ENCODE assay signal across 14 mouse cellular contexts in the genomic region with DNA sequence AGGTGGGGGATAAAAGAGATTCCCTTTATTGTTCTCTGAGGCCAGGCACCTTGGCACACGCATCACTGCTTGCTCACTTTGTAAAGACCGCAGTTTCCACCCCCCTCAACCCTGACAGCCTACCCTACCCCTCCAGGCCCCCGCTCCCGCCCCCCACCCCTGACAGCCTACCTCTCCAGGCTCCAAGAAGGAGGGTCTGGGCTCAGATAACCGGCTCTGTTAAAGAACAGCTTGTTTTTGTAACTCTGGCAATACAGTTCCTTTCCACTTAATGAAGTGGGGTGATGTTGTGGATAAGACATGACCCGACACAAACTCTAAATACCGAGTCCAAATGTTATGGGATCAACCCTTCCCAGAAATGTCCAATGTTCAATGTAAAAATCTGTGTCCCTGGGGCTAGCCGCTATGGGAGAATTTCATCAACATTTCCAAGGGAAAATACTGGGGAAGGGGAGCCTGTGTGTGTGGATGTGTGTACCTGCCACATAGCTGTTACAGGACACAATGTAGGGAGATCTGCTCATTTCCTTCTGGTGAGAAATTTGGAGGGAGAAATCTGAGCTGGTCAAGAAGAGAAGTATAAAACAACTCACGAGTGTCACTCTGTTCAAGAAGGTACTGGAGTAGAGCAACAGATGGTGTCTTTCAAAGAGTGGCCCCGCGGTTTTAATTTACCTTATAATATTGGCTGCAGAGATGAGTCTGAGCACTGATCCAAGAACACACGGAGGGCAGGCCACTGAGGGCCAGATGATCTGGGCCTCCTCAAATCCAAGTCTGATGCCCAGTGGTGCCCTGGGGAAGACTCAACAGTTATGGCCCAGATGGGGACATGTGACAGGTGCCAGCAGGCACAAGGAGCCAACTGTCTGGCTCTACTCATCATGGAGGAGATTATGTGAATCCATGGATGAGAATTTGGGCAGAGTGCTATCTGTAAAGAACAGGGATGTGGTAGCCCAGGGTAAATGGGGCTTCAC.
DNase-seq lines count a peak whose midpoint lies in the region; ATAC-seq and TF ChIP-seq lines count a peak whose summit lies in the region.
"Had no signal": no experiment of that assay in that cellular context is flagged by ENCODE, and none has a peak within 500 bp of the region (broad histone marks: within the 10 kb centered on the region; RNA-seq: fewer than 3 reads in every experiment).

No protein-coding gene starts in this region.

- TF ChIP-seq EP300 in lung, postnatal 0 days (IDR thresholded peaks at IDR 0.05), result peak; percentile 54

- H3K9me3 ChIP-seq in hindbrain, postnatal 0 days (ENCODE audit: low read length), result no peaks in the 10 kb centered on the region
- no peaks in the 10 kb centered on the region for H3K9me3 ChIP-seq in hindbrain, embryonic 11.5 days (ENCODE audit: control insufficient read depth, low read length)
- H3K9me3 ChIP-seq in lung, postnatal 0 days (ENCODE audit: low read length), result no peaks in the 10 kb centered on the region

- peak; percentile 73 for ATAC-seq in hindbrain, postnatal 0 days
- ATAC-seq in hindbrain, embryonic 11.5 days (ENCODE audit: low FRiP score), result no peak
- peak; percentile 83 for ATAC-seq in lung, postnatal 0 days
- ATAC-seq: forebrain, embryonic 16.5 days; Patski had no signal

- no peak overlapping the region for H3K4me3 ChIP-seq in hindbrain, postnatal 0 days (ENCODE audit: low read length)
- no peak overlapping the region for H3K4me3 ChIP-seq in hindbrain, embryonic 11.5 days (ENCODE audit: low read depth, low read length)
- no peak overlapping the region for H3K4me3 ChIP-seq in lung, postnatal 0 days (ENCODE audit: low read depth, low read length)
- H3K4me3 ChIP-seq: heart, embryonic 13.5 days had no signal

- H3K4me2 ChIP-seq in hindbrain, postnatal 0 days (ENCODE audit: low read depth, low read length), result no peak overlapping the region
- H3K4me2 ChIP-seq in hindbrain, embryonic 11.5 days (replicated peaks; ENCODE audit: low read depth, low read length), result no peak overlapping the region
- H3K4me2 ChIP-seq in lung, postnatal 0 days (replicated peaks; ENCODE audit: low read depth, low read length), result no peak overlapping the region
- H3K4me2 ChIP-seq: heart, embryonic 13.5 days had no signal

- DNase-seq in cerebellum, postnatal 10 days, result peak; percentile 80 to 90
- DNase-seq in cerebellum, adult 11-12 months, result no peak
- peak; percentile 74 for DNase-seq in hindbrain, postnatal 0 days (ENCODE audit: low spot score)
- DNase-seq in hindbrain, embryonic 11.5 days (ENCODE audit: low spot score), result no peak
- peak; percentile 81 for DNase-seq in lung, postnatal 0 days (ENCODE audit: low spot score)
- DNase-seq in lung, postnatal 14 days, result no peak
- no peak for DNase-seq in testis, postnatal 10 days (ENCODE audit: low spot score)
- DNase-seq in spleen, postnatal 10 days (ENCODE audit: low spot score in 2 of 2), result no peak
- DNase-seq: cerebellum, adult 9-11 months; gastrocnemius, postnatal 14 days; right cerebral cortex, postnatal 25 days had no signal

- no peaks in the 10 kb centered on the region for H3K36me3 ChIP-seq in hindbrain, postnatal 0 days (ENCODE audit: insufficient read depth, low read length)
- H3K36me3 ChIP-seq in hindbrain, embryonic 11.5 days (ENCODE audit: control insufficient read depth, insufficient read depth, low read length), result no peaks in the 10 kb centered on the region
- H3K36me3 ChIP-seq in lung, postnatal 0 days (ENCODE audit: insufficient read depth, low read length), result no peaks in the 10 kb centered on the region
- H3K36me3 ChIP-seq: heart, embryonic 13.5 days had no signal

- H3K27ac ChIP-seq in hindbrain, postnatal 0 days, result no peak overlapping the region
- no peak overlapping the region for H3K27ac ChIP-seq in hindbrain, embryonic 11.5 days (ENCODE audit: low read depth, low read length)
- H3K27ac ChIP-seq in lung, postnatal 0 days (ENCODE audit: low read length), result peak overlapping the region; percentile 7; the same call in 1 of the 2 replicates
- H3K27ac ChIP-seq: heart, embryonic 13.5 days had no signal

- TF ChIP-seq CTCF in hindbrain, postnatal 0 days (IDR thresholded peaks at IDR 0.05; ENCODE audit: low read depth), result no peak
- no peak for TF ChIP-seq CTCF in lung, postnatal 0 days (IDR thresholded peaks at IDR 0.05)

- H3K9ac ChIP-seq in hindbrain, postnatal 0 days (replicated peaks; ENCODE audit: low read length), result no peak overlapping the region
- no peak overlapping the region for H3K9ac ChIP-seq in hindbrain, embryonic 11.5 days (ENCODE audit: low read depth, low read length)
- no peak overlapping the region for H3K9ac ChIP-seq in lung, postnatal 0 days (replicated peaks; ENCODE audit: low read depth)
- H3K9ac ChIP-seq: heart, embryonic 13.5 days had no signal

- H3K4me1 ChIP-seq in hindbrain, postnatal 0 days (ENCODE audit: insufficient read depth, low read length), result no peaks in the 10 kb centered on the region
- no peaks in the 10 kb centered on the region for H3K4me1 ChIP-seq in hindbrain, embryonic 11.5 days (replicated peaks; ENCODE audit: control insufficient read depth, insufficient read depth, low read length)
- H3K4me1 ChIP-seq in lung, postnatal 0 days (ENCODE audit: insufficient read depth, low read depth, low read length), result no peaks in the 10 kb centered on the region
- H3K4me1 ChIP-seq: heart, embryonic 13.5 days had no signal

- 57% methylated on average over 12 of the region's 12 CpGs for WGBS in hindbrain, postnatal 0 days
- WGBS in hindbrain, embryonic 11.5 days, result 87% methylated on average over 12 of the region's 12 CpGs
- 58% methylated on average over 12 of the region's 12 CpGs for WGBS in lung, postnatal 0 days

- H3K27me3 ChIP-seq in hindbrain, postnatal 0 days (ENCODE audit: insufficient read depth, low read length), result no peaks in the 10 kb centered on the region
- no peaks in the 10 kb centered on the region for H3K27me3 ChIP-seq in hindbrain, embryonic 11.5 days (ENCODE audit: control insufficient read depth, insufficient read depth, low read length)
- no peaks in the 10 kb centered on the region for H3K27me3 ChIP-seq in lung, postnatal 0 days (replicated peaks; ENCODE audit: insufficient read depth, low read length)
- H3K27me3 ChIP-seq: heart, embryonic 13.5 days; Patski had no signal

Comparison
In these comparisons a context has a peak if more than half of its experiments do, and no peak if none do; other contexts are left out.
1. DNase-seq: peak in cerebellum, postnatal 10 days (2 of 2), hindbrain, postnatal 0 days (single experiment) and lung, postnatal 0 days (single experiment); none in cerebellum, adult 11-12 months (single experiment), hindbrain, embryonic 11.5 days (single experiment), lung, postnatal 14 days (single experiment), testis, postnatal 10 days (single experiment) and spleen, postnatal 10 days (0 of 2).